Mouse (Mus musculus) CD8-positive naive resting alpha-beta T cell, adult 57 days (primary cell): ENCODE results near the gene Kbtbd13. TPM values are rescaled to one million over a fixed set of nuclear protein-coding genes. Genes with fewer than 3 reads are reported as not detected.

ENCODE experiments used
- total RNA-seq: library from RNA; stranded (reverse); gene quantifications from one replicate; pipeline ENCODE4 v1.2.4, GENCODE M21; 2023

The Kbtbd13 gene
- not detected for total RNA-seq

DNA sequence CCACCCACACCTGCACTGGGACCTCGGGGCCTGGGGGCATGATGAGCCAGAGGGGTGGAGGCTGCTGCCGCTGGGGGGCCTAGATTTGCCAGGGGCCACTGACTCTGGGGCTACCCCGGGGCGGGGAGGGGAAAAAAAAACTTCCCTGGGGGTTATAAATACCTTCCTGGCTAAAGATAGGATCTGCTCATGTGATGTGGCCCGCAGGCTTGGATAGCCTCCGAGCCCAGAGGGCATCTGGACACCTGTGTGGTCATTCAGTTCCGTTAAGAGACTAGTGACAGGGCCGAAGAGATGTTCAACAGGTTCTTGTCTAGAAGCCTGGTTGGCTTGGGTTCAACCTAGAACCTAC, at the start of gene Kbtbd13:
Gene Kbtbd13 (minus strand): TSS at position 40 of the 352 bp plus-strand sequence.

DNA sequence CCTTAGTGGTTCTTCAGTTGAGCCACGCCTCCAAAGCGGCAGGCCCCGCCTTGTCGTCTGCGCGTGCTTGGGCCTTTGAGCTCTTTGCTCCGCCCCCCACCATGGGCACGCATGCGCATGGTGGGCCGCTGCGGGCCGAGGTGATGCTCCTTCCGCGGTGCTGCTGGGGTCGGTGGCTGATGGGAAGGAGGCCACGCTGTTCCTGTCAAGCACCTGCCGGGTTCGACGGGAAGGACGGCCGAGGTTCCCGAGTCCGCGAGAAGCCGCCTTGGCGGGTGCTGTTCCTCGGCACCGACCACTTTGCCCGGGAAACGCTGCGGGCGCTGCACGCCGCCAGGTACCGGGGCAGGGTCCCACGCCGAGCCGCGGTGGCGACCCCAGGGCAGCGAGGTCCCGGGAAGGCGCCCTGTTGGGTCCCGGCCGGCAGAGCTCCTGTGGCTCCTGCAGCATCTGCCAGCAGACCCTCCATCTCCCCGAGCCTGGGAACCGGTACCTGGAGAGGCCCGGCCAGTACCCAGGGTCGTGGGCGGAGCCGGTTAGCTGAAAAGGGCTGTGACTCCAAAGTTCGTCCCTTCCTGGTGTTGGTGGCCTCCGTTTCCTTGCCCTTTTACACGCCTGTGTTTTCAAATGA, 44.3 kb upstream of the Kbtbd13 start, which contains the start of gene Mtfmt:
Gene Mtfmt (plus strand): TSS at position 112 of the 631 bp plus-strand sequence.

DNA sequence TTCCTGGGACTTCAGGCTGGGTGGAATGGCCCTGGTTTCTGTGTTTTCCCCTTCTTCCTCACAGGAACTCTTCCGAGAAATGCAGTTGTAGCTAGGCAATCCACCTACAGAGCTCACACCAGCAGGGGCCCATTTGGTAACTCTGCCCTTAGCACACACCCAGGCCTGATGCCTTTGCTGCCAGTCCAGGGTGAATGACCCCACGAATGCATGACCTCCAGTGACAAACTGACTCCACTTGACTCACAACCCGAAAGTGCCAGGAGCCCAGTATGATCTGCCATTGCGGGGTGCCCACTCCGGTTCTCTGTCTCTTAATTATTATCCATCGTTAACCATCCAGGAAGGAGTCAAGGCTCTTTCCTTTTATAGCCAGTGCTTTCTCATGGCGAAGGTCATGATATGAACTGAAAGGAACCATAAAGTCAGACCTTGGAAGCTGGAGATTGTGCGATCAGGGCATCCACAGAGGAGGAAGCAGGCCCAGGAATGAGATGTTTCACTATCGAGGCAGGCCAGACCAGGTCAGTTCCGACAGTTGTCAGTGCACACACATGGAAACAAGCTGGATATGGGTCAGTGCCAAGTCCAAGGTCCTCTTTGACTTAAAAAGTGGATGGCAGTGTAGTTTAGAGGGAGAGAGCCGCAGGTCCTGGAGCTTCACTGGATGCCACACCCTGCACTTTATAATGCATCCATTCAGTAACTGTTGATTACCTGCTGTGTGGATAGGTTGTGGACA, 31.5 kb upstream of the Kbtbd13 start, which contains the start of gene Slc51b:
Gene Slc51b (minus strand): TSS at position 196 of the 742 bp plus-strand sequence.

DNA sequence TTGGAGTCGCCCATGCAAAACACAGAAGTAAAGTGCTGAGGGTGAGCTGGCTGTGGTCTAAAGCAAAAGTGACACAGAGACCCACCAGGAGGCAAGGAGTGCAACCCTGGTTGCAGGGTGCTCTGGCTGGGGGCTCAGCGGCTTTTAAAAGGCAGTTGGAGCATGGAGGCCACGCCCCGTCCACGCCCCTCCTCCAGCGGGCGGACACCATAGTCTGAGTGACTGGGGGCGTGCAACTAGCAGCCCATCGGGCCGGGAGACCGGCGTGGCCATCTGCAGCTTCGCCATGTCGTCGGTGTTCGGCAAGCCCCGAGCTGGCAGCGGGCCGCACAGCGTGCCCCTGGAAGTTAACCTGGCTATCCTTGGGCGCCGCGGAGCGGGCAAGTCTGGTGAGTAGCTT, 6.8 kb upstream of the Kbtbd13 start, which contains the start of gene Rasl12:
Gene Rasl12 (plus strand): TSS at position 228 of the 400 bp plus-strand sequence.

DNA sequence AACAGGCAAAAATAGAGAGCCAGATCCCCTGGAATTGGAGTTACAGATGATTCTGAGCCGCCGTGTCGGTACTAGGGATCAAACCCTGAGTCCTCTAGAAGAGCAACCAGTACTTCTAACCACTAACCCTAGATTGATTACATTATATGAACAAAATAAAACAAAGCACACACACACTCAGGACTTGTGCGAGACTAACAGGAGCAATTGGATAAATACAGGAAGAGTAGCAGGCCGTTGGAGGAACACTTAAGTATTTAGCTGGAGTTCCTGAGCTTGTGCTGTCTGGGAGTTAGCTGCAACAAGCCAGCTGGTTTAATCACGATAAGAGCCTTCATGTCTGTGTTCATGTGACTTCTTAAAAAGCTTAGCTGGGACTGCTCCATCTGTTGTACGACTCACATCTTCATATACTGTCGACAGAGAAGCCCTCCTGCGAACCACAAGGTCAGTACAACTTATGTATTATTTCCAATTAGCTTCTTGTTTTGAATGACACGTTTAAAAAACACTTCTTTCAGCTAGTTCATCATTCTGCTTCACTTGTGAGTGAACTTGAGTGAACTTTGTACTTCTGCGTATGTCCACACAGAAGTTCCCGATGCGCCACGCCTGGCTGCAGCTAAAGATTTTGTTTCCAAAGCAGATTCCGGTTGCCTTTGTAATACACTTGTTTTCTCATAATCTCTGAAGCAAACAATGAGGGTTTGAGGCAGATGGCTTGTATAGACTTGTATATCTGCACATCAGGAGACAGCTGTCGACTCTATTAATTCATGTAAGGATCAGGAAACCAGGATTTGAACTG, 30.6 kb downstream of the Kbtbd13 start, which contains the start of gene Ubap1l:
Gene Ubap1l (plus strand): TSS at position 401 of the 808 bp plus-strand sequence.

DNA sequence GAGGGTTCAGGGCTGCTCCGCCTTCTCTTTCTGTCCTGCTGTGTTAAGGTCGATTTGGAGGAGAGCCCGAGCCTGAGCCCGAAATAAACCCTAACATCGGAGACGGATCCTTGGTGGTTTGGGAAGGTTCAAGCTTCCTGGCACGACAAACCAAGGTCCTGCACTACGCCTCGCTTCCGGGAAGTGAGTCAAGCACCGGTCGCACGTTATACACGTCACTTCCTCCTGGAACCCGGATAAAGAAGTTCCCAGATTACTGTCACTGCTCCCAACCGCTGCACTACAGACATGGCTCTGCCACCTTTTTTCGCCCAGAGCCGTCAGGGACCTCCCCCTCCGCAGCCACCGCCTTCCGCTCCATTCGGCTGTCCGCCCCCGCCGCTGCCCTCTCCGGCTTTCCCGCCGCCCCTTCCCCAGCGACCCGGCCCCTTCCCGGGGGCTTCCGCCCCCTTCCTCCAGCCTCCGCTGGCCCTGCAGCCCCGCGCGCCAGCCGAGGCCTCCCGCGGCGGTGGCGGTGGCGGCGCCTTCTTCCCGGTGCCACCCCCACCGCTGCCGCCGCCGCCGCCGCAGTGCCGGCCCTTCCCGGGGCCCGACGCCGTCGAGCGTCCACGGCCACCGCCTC, 45.5 kb downstream of the Kbtbd13 start, which contains the start of gene Pdcd7:
Gene Pdcd7 (plus strand): TSS at position 251 of the 622 bp plus-strand sequence.

Other genes with a start within 250 kb of the Kbtbd13 start
- gene Parp16, start 196.3 kb downstream of the Kbtbd13 start, total RNA-seq = 5.7 TPM
- gene Cilp, start 126.5 kb downstream of the Kbtbd13 start, total RNA-seq = not detected
- gene Clpx, start 97.4 kb downstream of the Kbtbd13 start, total RNA-seq = 32.2 TPM
- 15.5 TPM for gene Pdcd7, start 45.5 kb downstream of the Kbtbd13 start, total RNA-seq
- gene Ubap1l, start 30.6 kb downstream of the Kbtbd13 start, total RNA-seq = 1.1 TPM
- 0.21 TPM for gene Rasl12, start 6.9 kb upstream of the Kbtbd13 start, total RNA-seq
- gene Slc51b, start 31.3 kb upstream of the Kbtbd13 start, total RNA-seq = not detected
- gene Mtfmt, start 44.1 kb upstream of the Kbtbd13 start, total RNA-seq = 26.8 TPM
- 43.0 TPM for gene Spg21, start 69.3 kb upstream of the Kbtbd13 start, total RNA-seq
- gene Ankdd1a, start 128.5 kb upstream of the Kbtbd13 start, total RNA-seq = not detected
- 48.3 TPM for gene Plekho2, start 188.4 kb upstream of the Kbtbd13 start, total RNA-seq
- gene Pif1, start 195.5 kb upstream of the Kbtbd13 start, total RNA-seq = not detected
- gene Rbpms2, start 238.0 kb upstream of the Kbtbd13 start, total RNA-seq = 0.70 TPM